Mouse (Mus musculus): ENCODE results near the gene Btbd9. TPM values are rescaled to one million over a fixed set of nuclear protein-coding genes. Genes with fewer than 3 reads are reported as not detected.

The Btbd9 gene
- polyA plus RNA-seq, 1 experiment, result 21.3 TPM

GRCm38 (mm10) chr17:30262440-30262839 is 313.8 kb downstream of the Btbd9 start:
- no peaks in the 10 kb centered on the region for H3K36me3 ChIP-seq (ENCODE audit: control insufficient read depth, insufficient read depth)
- H3K27me3 ChIP-seq (ENCODE audit: control insufficient read depth, insufficient read depth, insufficient read length), result no peaks in the 10 kb centered on the region
- H3ac ChIP-seq (ENCODE audit: control insufficient read depth, insufficient read length), result no peak overlapping the region
- H3K4me2 ChIP-seq (ENCODE audit: low read depth), result no peak overlapping the region
- H3K79me2 ChIP-seq (ENCODE audit: control insufficient read depth, insufficient read depth), result no peaks in the 10 kb centered on the region
- TF ChIP-seq TCF12 (IDR thresholded peaks at IDR 0.05; ENCODE audit: insufficient read depth, poor library complexity, severe bottlenecking) (no peak), POLR2AphosphoS2 (IDR thresholded peaks at IDR 0.05; ENCODE audit: insufficient read length, low read depth) (no peak), TCF3 (IDR thresholded peaks at IDR 0.05; ENCODE audit: insufficient read length, low read depth) (no peak), E2F4 (IDR thresholded peaks at IDR 0.05; ENCODE audit: insufficient read depth) (no peak), MYOG (IDR thresholded peaks at IDR 0.05; ENCODE audit: control insufficient read depth in 1 of 3, insufficient read depth in 1 of 3, insufficient read length in 2 of 3, low read depth in 2 of 3) (no peak), SRF (IDR thresholded peaks at IDR 0.05; ENCODE audit: control insufficient read depth, insufficient read length, low read depth) (no peak), POLR2A (IDR thresholded peaks at IDR 0.05; ENCODE audit: insufficient read length, low read depth) (no peak), USF1 (IDR thresholded peaks at IDR 0.05; ENCODE audit: low read depth) (no peak), REST (IDR thresholded peaks at IDR 0.05; ENCODE audit: insufficient read depth, insufficient read length) (no peak), CEBPB (IDR thresholded peaks at IDR 0.05; ENCODE audit: insufficient read depth, poor library complexity, severe bottlenecking) (no peak), MAX (IDR thresholded peaks at IDR 0.05; ENCODE audit: low read depth) (no peak), MYOD1 (IDR thresholded peaks at IDR 0.05; ENCODE audit: control insufficient read depth in 1 of 3, insufficient read length in 2 of 3, low read depth in 2 of 3) (no peak)
- H3K4me3 ChIP-seq, result no peak overlapping the region

GRCm38 (mm10) chr17:30261983-30262340 is 314.3 kb downstream of the Btbd9 start:
- TF ChIP-seq USF1 (IDR thresholded peaks at IDR 0.05; ENCODE audit: low read depth) (no peak), E2F4 (IDR thresholded peaks at IDR 0.05; ENCODE audit: insufficient read depth) (no peak), CEBPB (IDR thresholded peaks at IDR 0.05; ENCODE audit: insufficient read depth, poor library complexity, severe bottlenecking) (no peak)
- no peak overlapping the region for H3K4me3 ChIP-seq
- no peaks in the 10 kb centered on the region for H3K36me3 ChIP-seq (ENCODE audit: control insufficient read depth, insufficient read depth)
- H3K27me3 ChIP-seq (ENCODE audit: control insufficient read depth, insufficient read depth, insufficient read length), result no peaks in the 10 kb centered on the region
- no peak overlapping the region for H3K4me2 ChIP-seq (ENCODE audit: low read depth)
- H3K79me2 ChIP-seq (ENCODE audit: control insufficient read depth, insufficient read depth), result no peaks in the 10 kb centered on the region
- H3ac ChIP-seq (ENCODE audit: control insufficient read depth, insufficient read length), result no peak overlapping the region

- TF ChIP-seq POLR2A (IDR thresholded peaks at IDR 0.05; ENCODE audit: insufficient read length, low read depth), result no peak
- TF ChIP-seq E2F4 (IDR thresholded peaks at IDR 0.05; ENCODE audit: insufficient read depth), result no peak
- no peak for TF ChIP-seq REST (IDR thresholded peaks at IDR 0.05; ENCODE audit: insufficient read depth, insufficient read length)
- TF ChIP-seq MAX (IDR thresholded peaks at IDR 0.05; ENCODE audit: low read depth), result no peak
- no peak for TF ChIP-seq SRF (IDR thresholded peaks at IDR 0.05; ENCODE audit: control insufficient read depth, insufficient read length, low read depth)
- TF ChIP-seq MYOD1 (IDR thresholded peaks at IDR 0.05; ENCODE audit: control insufficient read depth in 1 of 3, insufficient read length in 2 of 3, low read depth in 2 of 3), result no peak
- no peak for TF ChIP-seq TCF3 (IDR thresholded peaks at IDR 0.05; ENCODE audit: insufficient read length, low read depth)
- no peak for TF ChIP-seq MYOG (IDR thresholded peaks at IDR 0.05; ENCODE audit: control insufficient read depth in 1 of 3, insufficient read depth in 1 of 3, insufficient read length in 2 of 3, low read depth in 2 of 3)
- TF ChIP-seq POLR2AphosphoS2 (IDR thresholded peaks at IDR 0.05; ENCODE audit: insufficient read length, low read depth), result no peak
- TF ChIP-seq TCF12 (IDR thresholded peaks at IDR 0.05; ENCODE audit: insufficient read depth, poor library complexity, severe bottlenecking), result no peak
- TF ChIP-seq CEBPB (IDR thresholded peaks at IDR 0.05; ENCODE audit: insufficient read depth, poor library complexity, severe bottlenecking), result no peak
- TF ChIP-seq USF1 (IDR thresholded peaks at IDR 0.05; ENCODE audit: low read depth), result no peak
- H3ac ChIP-seq (ENCODE audit: control insufficient read depth, insufficient read length), result no peak overlapping the region
- no peaks in the 10 kb centered on the region for H3K79me2 ChIP-seq (ENCODE audit: control insufficient read depth, insufficient read depth)
- no peak overlapping the region for H3K4me3 ChIP-seq
- no peak overlapping the region for H3K4me2 ChIP-seq (ENCODE audit: low read depth)
- no peaks in the 10 kb centered on the region for H3K27me3 ChIP-seq (ENCODE audit: control insufficient read depth, insufficient read depth, insufficient read length)
- H3K36me3 ChIP-seq (ENCODE audit: control insufficient read depth, insufficient read depth), result no peaks in the 10 kb centered on the region
Observed at GRCm38 (mm10) chr17:30261307-30261982, 314.8 kb downstream of the Btbd9 start.

GRCm38 (mm10) chr17:30260641-30261306 is 315.5 kb downstream of the Btbd9 start:
- Histone ChIP-seq H3K27me3 (ENCODE audit: control insufficient read depth, insufficient read depth, insufficient read length) (no peaks in the 10 kb centered on the region), H3K36me3 (ENCODE audit: control insufficient read depth, insufficient read depth) (no peaks in the 10 kb centered on the region), H3K4me2 (ENCODE audit: low read depth) (no peak overlapping the region), H3ac (ENCODE audit: control insufficient read depth, insufficient read length) (no peak overlapping the region), H3K4me3 (no peak overlapping the region), H3K79me2 (ENCODE audit: control insufficient read depth, insufficient read depth) (no peaks in the 10 kb centered on the region)
- TF ChIP-seq E2F4 (IDR thresholded peaks at IDR 0.05; ENCODE audit: insufficient read depth) (no peak), SRF (IDR thresholded peaks at IDR 0.05; ENCODE audit: control insufficient read depth, insufficient read length, low read depth) (no peak), MYOD1 (IDR thresholded peaks at IDR 0.05; ENCODE audit: control insufficient read depth in 1 of 3, insufficient read length in 2 of 3, low read depth in 2 of 3) (no peak), POLR2A (IDR thresholded peaks at IDR 0.05; ENCODE audit: insufficient read length, low read depth) (no peak), REST (IDR thresholded peaks at IDR 0.05; ENCODE audit: insufficient read depth, insufficient read length) (no peak), MYOG (IDR thresholded peaks at IDR 0.05; ENCODE audit: control insufficient read depth in 1 of 3, insufficient read depth in 1 of 3, insufficient read length in 2 of 3, low read depth in 2 of 3) (no peak)

- Histone ChIP-seq H3K27me3 (ENCODE audit: control insufficient read depth, insufficient read depth, insufficient read length) (no peaks in the 10 kb centered on the region), H3K36me3 (ENCODE audit: control insufficient read depth, insufficient read depth) (no peaks in the 10 kb centered on the region), H3K4me2 (ENCODE audit: low read depth) (no peak overlapping the region), H3K4me3 (no peak overlapping the region), H3ac (ENCODE audit: control insufficient read depth, insufficient read length) (no peak overlapping the region), H3K79me2 (ENCODE audit: control insufficient read depth, insufficient read depth) (no peaks in the 10 kb centered on the region)
- TF ChIP-seq TCF3 (IDR thresholded peaks at IDR 0.05; ENCODE audit: insufficient read length, low read depth) (no peak), MAX (IDR thresholded peaks at IDR 0.05; ENCODE audit: low read depth) (no peak), TCF12 (IDR thresholded peaks at IDR 0.05; ENCODE audit: insufficient read depth, poor library complexity, severe bottlenecking) (no peak), POLR2AphosphoS2 (IDR thresholded peaks at IDR 0.05; ENCODE audit: insufficient read length, low read depth) (no peak), E2F4 (IDR thresholded peaks at IDR 0.05; ENCODE audit: insufficient read depth) (no peak), MYOD1 (IDR thresholded peaks at IDR 0.05; ENCODE audit: control insufficient read depth in 1 of 3, insufficient read length in 2 of 3, low read depth in 2 of 3) (no peak), REST (IDR thresholded peaks at IDR 0.05; ENCODE audit: insufficient read depth, insufficient read length) (no peak), POLR2A (IDR thresholded peaks at IDR 0.05; ENCODE audit: insufficient read length, low read depth) (no peak), CEBPB (IDR thresholded peaks at IDR 0.05; ENCODE audit: insufficient read depth, poor library complexity, severe bottlenecking) (no peak), USF1 (IDR thresholded peaks at IDR 0.05; ENCODE audit: low read depth) (no peak), MYOG (IDR thresholded peaks at IDR 0.05; ENCODE audit: control insufficient read depth in 1 of 3, insufficient read depth in 1 of 3, insufficient read length in 2 of 3, low read depth in 2 of 3) (no peak), SRF (IDR thresholded peaks at IDR 0.05; ENCODE audit: control insufficient read depth, insufficient read length, low read depth) (no peak)
Observed at GRCm38 (mm10) chr17:30259938-30260337, 316.4 kb downstream of the Btbd9 start.
